Mouse (Mus musculus) thymus, postnatal 14 days (tissue): ENCODE measurements around the gene Grap2.

Source experiments
- DNase-seq: peaks from one replicate; pipeline ENCODE4 v3.0.0; 2021

Grap2 gene

DNA sequence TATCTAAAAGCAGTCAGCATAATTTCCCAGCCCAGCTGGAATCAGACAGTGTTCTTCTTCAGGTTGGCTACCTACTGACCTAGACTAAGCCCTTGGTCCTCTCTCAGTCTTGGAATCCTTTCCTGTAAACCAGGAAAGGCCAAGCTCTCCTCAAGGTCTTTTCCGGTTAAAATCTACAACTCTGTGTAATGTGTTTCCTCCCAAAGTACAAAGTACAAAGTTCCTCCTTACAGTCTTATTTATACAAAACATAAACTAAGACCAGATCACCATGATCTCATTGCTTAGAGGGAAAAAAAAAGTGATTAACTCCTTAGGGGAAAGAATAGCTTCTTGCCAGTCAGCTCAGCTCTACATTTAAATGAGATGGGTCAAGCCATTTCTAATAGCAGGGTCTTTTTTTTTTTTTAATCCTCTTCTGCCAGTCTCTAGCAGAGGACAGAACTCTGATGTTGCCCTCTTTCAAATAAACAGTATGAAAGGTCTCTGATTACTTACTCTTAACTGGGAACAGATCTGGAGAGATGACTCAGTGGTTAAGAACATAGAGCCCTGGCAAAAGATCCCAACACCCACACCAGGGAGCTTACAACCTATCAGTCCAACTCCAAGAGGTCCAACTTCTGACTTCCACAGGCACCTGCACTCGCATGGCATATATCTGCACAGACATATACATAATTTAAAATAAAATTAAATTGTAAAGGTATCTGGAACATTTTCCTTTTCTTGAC lies 69.5 kb downstream of the Grap2 start:
- no peak for DNase-seq

DNA sequence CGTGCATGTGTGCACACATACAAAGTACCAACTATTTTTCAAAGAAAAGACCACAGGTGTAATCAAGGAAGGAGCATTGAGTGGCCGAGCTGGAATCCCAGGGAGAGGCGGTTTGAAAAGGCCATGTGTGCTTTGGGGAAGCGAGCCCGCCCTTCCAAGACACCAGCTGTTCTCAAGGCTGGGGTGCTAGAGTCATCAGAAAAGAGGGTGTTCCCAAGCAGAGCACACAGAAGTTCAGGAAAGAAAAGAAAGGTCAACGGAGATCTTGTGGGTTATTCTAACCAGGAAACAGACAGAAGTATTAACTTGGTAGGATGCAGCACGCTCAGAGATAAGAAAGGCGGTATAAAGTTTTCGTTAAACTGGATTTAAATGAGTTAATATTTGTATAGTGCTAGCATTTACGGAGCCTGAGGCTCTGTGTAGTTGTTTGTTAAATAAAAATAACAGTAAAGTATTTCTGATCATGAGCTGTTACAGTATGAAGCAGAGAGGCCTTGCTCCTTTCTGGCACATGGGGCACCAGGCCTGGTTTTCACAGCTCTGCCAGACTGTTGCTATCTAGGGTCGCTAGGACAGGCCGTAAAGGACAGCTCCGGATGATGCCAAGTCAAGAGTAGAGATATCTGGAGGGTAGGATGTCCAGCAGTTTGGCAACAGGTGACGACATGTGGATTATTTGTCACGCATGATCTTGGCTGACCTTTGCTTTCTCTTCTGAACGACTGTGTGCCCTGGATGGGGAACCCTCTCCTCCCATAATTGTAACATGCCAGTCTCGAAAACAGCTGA lies 72.8 kb downstream of the Grap2 start:
- no peak for DNase-seq

DNA sequence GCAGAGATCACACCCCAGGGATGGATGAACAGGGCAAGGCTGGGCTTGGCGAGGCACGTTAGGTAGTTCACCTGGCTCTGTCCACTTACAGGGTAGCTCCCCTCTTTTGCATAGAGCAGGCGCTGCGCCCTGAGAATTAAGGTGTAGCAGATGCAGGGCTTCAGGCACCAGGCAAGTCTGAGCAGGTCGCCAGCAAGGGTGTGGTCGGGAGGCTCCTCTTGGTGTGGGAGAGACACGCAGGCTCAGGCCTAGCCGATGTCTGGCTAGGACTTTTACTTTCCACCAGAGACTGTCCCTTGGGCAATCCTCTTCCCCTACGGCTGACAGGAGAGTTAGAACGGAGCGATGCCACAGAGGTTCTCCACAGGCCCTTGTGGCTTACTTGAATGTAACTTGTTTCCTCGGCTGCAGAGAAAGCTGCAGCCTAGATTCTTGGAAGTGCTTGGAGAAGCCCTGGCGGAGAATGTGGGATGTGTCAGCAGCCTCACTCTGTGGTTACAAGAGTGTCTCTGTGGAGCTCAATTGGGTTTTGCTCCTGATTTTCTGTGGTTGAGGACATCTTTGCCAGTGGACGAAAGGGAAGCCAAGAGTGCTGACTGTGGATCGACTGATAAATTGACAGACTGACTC lies 76.7 kb downstream of the Grap2 start:
- DNase-seq: no peak

DNA sequence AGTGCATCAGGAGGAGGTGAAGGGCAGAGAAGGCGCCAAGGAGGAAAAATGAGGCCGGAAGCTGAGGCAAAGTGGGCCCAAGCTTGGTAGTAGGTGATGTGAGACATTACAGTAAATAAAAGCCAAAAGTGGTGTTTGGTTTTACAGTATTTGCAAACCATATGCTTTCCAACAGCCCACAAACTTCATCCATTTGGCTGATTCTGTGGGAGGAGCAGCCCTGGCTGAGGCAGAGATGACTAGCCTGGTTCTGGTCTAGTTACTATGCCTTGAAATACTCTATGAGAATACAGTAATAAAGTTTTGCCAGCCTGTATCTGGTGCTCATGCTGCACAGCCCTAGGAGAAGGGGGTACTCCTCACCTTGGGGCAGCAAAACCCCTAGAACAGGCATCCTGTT lies 78.0 kb downstream of the Grap2 start:
- DNase-seq: no peak

DNA sequence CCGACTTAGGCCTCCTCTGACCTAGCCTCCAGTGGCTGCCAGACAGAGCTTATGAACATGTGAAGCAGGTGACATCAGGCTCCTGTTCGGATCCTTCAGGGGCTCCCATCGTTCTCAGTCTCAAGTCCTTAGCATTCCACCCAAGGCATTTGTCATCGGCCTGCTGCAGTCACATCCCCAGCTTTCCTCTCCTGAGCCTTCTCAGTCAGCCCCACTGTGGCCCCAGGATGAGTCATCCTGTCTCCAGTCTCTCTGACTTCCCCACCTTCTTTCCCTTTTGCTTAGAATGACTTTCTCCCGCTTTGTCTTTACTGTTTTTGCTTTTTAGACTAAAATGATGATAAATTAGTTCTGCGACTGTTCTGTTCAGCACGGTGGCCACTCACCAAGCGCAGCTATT lies 81.5 kb downstream of the Grap2 start:
- no peak for DNase-seq

DNA sequence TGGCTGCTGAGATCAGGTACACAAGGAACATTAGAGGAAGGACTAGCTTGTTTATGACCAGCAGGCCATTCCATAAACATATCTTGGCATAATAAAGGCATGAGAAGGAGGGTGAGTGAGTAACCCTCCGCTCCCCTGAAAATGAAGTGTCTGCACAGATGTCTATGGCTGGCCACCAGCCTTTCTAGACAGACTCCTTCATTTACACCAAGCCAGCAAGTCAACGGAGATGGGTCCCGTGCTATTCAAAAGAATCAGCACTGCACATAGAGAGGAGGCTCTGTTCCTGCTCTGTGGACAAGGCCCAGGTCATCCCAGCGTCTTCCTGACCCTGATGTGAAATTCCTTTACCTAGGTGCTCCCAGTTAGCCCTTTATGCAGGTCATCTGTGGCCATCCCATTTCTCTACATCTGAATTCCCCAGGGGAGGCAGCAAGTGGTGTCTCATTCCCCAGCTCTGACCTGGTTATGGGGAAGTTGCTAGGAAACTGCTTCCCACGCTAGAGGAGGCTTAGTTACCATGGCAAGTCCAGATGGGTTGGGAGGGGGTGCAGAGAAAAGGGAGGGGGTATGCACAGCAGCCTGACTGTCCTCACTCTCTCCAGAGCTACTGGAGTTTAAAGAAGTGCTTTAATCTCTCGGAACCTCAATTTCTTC lies 86.5 kb downstream of the Grap2 start:
- DNase-seq: no peak

DNA sequence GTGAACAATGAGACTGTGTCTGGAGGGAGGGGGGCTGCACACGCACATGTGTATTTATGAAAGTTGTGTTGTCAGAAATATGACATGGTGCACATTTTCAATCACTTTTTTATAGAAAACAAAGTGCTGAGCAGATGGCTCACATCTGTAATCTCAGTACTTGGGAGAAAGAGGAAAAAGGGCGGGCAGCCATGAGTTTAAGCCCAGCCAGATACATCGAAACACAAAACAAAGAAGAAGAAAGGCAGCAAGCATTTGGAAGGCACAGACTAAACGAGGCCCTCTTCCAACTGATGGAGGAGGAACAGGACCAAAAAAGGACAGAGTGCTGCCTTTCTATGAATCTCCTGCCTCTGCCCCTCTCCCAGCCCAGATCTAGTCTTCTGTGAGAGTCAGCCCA lies 88.6 kb downstream of the Grap2 start:
- no peak for DNase-seq

DNA sequence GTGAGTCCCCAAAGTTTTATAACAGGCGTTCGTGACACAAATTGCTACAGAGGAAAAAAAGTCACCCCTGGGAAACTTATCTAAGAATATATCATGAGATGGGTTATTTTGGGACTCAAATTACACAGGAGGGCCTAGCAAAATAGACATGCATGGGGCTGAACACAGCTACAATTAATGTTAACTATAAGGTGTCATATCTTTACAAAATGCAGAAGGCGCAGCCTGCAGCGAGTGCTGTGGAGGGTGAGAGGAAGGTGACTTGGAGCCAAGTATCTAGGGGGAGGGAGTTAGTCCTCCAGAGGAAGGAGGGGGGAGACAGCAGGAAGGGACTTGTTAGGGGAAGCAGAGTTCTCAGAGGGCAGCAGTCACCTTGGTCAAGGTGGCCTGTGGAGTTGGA lies 92.0 kb downstream of the Grap2 start:
- DNase-seq: no peak

DNA sequence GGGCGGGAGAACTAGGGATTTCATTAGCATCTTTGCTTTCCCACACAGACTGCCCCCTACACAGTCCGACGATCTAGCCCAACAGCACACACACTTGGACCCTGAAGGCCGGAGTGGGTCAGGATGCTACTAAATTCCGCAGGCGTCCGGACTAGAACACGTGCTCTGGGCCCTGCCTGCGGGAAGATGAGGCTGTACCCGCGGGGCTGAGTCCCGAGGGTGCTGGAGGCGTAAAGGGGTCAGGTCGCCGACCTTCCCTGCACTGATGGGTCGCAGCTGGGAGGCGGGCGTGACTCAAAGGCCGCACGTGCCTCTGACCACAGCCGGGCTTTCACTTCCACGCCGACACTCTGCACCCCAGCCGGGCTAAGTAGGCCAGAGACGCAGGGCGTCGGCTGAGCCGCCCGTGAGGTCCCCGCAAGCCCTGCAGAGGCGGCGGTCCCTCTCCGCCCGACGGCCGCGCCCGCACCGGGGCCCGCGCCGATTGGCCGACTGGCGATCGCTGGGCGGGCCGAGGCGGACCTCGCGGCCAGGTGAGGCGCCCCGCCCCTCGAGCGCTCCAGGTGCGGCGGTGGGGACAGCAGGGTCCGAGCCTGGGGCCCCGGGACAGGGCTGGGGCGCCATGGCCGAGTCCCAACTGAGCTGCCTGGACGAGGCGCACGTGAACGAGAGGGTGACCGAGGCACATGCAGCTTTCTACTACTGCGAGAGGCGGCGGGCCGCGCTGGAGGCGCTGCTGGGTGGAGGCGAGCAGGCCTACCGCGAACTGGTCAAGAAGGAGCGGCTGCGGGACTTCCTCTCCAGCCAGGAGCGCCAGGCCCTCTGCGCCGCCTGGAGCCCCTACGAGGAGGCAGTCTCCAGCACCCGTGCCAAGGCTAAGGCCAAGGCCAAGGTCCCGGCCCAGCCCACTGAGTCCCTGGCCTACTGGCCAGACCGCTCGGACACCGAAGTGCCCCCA lies 99.2 kb downstream of the Grap2 start, which contains the start of gene Fam83f:
Fam83f (plus strand) TSS at position 553 of the 958 bp plus-strand sequence.
- peak; percentile 12 for DNase-seq

DNA sequence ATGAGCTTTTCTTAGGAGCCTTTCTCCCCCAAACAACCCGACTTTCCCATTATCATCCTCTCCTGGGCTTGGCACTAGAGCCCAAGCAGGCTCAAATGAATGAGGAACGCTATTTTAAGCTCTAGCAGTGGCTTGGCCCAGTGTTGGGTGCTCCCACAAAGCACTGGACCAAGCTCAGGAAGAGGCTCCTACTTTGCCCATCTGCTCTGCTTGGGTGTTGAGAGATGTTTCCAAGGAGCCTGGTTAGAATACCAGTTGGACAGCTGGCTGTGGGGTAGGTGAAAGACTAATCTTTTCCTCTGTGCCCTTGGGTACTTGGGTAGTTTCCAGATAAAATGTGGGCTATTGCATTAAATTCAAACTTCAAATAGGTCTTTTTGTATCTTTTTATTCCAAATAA lies 100.4 kb downstream of the Grap2 start:
- no peak for DNase-seq

DNA sequence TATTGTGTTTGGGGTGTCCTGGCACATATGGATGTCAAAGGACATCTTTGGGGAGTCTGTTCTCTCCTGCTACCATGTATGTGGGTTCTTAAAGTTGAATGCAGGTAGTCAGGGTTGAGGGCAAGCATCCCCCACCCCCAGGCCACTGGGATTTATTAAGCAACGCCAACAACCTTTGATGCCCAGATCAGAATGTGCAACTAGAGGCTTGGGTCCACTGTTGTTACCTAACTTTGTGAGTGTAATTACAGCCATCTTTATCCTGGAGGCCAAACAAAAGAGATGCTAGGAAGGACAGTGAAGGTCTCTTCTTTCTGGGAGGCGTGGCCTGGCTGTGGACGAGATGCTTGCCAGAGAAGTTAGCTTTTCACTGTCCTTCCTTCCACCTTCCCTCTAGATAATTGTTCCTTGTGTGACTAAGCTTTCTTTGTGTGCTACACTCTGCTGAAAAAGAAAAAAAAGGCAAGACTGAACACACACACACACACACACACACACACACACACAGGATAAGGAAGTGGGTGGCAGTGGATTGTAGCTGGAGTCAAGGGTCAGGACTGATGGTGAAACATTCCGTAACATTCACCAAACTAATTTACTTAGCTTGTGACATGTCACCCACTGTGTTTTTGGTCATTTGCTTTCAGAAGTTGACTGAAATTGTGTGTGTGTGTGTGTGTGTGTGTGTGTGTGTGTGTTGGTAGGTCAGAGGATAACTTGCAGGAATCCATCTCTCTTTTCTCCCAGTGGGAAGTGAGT lies 101.1 kb downstream of the Grap2 start:
- no peak for DNase-seq

DNA sequence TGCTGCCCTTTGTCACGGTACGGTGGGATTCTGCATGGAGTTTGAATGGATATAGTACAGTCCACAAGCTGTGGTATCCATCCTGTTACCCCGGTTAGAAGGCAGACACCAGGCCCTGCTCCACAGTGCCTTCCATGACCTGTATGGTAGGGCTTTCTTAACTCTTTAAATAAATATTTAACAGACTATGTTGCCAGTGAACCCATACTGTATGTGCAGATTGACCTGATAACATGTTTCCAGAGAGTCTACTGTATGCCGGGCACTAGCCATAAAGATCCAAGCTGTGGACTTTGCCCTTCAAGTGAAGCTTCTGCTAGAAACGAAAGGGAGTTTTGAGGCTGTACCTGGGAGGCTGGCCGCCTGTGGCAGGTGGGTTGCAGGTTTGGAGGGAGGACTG lies 102.3 kb downstream of the Grap2 start:
- no peak for DNase-seq

DNA sequence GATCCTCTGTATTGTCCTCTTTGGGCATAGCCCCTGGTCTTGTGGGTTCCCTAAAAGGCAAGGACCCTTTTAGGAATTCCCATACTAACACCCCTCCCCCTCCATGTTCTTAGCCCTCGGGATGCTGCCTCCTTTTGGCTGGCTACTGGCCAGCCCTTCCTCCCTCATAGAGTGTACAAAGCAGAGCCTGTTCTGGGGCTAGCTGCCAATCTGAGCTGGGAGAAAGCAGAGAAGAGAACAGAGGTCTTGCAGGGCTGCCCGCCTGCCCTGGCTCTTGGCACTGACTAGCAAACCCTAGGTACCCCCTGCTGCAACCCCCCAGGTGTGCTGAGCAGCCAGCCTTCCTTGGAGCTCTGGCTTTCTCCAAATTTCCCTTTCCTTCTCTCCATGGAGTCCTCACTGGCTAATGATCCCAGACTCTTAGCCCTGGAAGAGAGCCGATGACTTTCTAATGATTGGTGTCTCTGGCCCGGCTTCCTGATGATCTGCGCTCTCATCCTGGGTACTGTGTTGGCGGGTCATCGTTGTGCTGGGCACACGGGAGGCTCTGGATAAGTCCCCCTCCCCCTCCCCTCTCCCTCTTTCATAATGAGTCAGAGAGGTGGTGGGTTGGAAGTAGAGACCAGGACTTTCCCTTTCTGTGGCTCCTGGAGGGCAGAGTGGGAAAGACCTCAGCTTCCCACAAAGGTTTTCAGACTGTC lies 107.3 kb downstream of the Grap2 start:
- no peak for DNase-seq

DNA sequence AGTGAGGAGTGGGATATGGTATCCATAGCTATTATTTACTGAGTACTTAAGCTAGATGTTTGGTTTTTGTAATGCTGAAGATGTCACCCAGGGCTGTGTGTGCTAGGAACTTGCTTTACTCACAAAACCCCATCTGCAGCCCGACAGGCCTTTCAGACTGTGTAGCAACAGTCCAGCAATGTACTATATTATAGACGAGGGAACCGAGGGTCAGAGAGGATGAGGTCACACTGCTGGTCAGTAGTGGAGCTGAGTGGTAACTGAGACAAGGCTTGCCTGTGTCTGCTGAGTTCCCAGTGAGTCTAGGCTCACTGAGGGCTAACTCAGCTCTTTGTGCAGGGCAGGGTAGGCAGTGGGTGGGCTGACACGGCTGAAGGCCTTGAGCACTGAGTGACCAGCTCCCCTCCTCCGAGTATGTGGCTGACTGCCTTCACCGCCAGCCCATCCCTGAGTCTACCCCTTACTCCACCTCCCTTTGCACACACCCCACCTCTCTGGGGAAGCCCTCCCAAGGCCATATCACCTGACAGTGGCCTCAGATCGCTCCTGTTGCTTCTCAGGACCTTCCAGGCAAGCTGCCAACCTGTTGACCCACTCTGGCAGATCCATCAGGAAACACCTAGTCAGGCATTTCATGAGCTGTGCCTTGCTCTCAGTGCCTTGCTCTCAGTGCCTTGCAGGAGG lies 108.1 kb downstream of the Grap2 start:
- DNase-seq: no peak

DNA sequence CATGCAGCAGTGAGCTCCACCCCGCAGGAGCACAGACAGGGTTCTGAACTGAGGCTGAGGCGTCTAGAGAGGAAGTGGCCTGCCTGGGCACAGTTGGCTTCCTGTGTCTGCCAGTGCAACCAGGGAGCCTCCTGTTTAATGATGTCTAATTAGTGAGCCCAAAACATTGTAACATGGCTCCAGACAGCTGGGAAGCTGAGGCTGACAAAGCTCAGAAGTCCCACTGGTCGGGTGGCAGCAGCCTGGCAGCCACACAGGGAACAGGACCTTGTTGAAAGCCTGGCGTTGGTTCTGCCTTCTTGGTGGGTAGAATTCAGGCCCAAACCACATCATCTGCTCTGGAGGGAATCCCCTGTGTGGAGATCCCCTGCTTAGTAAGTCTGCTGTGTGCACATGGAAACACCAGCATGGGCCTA lies 109.1 kb downstream of the Grap2 start:
- peak; percentile 69 for DNase-seq

DNA sequence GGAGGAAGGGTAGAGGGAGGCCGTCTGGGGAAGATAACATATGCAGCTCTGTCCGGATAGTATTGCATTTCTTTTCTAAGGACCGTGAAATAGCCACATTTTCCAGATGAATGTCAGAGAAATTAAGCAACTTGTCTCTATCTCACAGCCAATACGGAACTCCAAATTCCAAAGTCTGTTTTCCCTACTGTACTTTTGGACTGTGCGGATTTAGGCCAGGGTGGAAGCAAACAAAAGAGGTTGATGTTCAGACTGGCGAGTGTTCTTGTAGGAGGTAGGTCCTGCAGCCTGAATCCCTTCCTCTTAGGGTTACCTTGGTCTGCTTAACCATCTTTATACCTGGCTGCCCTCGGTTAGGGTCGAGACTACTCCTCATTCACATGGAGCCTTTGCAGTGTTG lies 109.9 kb downstream of the Grap2 start:
- DNase-seq: no peak

DNA sequence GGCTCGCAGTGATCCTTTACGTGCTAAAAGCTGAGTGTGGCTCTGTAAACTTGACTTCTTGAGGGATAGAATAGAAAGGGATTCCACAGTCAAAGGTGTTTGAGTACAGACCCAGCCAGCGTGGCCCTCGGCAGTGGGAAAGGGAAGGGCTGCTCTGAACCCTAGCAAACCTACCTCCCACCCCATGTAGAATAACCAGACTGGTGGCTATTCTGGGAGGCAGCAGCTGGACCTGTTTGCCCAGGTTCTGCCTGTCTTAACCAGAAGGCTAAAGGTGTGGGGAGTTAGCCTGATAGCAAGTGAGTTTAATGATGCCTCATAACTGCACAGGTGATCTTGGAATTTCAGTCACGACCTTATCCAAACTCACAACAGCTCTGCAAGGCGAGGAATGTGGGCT lies 110.8 kb downstream of the Grap2 start:
- DNase-seq: no peak

DNA sequence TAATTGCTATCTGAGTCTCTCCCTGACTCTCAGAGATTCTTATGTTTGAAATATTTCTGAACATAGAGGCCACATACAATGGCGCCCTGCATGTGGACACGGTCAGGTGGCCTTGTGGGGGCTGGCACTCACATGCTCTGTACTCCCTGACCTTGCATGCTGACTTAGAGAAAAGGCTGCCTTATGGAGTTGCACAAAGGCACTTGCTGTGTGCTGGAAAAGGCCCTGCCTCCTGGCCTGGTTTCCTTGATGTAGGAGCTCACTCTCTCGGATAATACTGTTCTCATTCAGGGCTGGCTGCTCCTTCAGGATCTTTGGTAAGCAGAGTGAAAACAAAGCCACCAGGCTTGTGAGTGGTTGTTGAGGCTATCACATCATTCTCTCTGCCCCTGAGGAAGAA lies 111.6 kb downstream of the Grap2 start:
- DNase-seq: no peak

DNA sequence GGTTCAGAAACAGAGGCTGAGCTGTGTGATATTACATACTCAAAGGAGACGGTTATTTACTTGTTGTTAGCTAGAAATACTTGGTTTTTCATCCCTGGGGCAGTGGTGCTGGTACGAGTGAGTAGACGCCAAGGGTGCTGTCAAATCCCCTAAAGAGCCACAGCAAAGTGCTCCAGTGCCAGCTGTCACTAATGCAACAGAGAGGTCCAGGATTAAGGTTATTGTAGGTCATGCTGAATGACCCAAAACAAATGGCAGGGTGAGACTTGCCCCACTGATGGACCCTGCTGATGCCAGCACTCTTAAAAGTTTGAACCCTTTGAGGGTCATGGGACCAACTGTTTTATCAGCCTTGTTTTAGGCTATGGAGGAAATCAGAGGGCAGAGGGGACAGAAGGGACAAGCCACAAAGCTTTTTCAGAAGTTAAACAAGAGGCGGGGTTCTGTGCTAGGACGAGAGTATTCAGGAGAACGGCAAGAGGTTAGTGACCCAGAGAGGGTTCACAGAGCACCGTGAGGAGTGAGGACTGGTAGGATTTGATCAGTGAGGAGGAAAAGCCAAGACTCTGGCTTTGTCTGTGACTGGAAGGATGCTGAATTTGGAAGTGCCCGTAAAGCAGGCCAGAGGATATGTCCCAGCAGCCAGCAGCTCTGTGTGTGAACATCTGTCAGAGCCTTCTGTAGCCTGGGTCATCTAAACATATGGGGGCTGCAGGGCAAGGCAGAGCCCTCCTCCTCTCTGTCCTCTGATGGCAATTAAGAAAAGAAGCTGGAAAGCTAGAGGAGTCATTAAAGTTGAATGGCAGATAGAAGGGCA lies 112.6 kb downstream of the Grap2 start:
- DNase-seq: no peak

DNA sequence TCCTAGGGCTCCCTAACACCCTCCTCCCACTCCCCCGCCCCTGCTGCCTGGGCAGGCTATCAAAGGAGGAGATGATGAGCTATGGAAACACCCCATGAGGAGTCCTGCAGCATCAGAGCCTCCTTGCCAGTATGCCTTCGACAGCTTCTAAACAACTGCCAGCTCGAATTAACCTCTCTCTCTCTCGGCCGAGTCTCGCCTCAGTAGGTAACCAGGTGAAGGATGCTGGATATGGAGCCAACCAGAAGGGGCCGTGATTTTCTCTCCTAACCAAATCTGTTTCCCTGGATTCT lies 113.2 kb downstream of the Grap2 start:
- no peak for DNase-seq
